Mouse (Mus musculus) lung, postnatal 0 days (tissue): ENCODE data around the gene Tctex1d4.

Experiments used
- CTCF ChIP-seq: IDR thresholded peaks from 2 replicates; pipeline ENCODE4 v1.5.1; 2016; ENCODE audit warnings: antibody characterized with exemption, mild to moderate bottlenecking
- EP300 ChIP-seq: IDR thresholded peaks from 2 replicates; pipeline ENCODE4 v1.6.1; 2016; ENCODE audit warnings: antibody characterized with exemption, mild to moderate bottlenecking, control low read depth

- TF ChIP-seq CTCF (peak; percentile 83), EP300 (no peak)
Measured at GRCm38 (mm10) chr4:117139217-117139612, 12.6 kb downstream of the Tctex1d4 start.
